Mouse (Mus musculus): ENCODE measurements at regions not wholly inside any gene's neighbourhood (a gene's known extent, or its start where the extent isn't known, plus 50 kb on each side); places are given as distances from the start of the nearest gene placed in this dataset.
A peak's percentile ranks its signal among the peaks of the same experiment; 100 is the strongest.

GRCm38 (mm10) chr6:91582338-91582737, 66.6 kb downstream of the Lsm3 start:
- 29% methylated on average over 5 of the region's 5 CpGs for WGBS
- H3K4me3 ChIP-seq (ENCODE audit: insufficient read depth, low read depth, low read length): no peak overlapping the region
- peak overlapping the region; percentile 77 for H3K27ac ChIP-seq (replicated peaks; ENCODE audit: insufficient read depth, low read depth, low read length)
- peak; percentile 94 for DNase-seq (ENCODE audit: extremely low read depth, low read depth, low spot score)
- H3K27me3 ChIP-seq (ENCODE audit: control insufficient read depth, insufficient read depth, low read length): no peaks in the 10 kb centered on the region
- TF ChIP-seq CTCF (IDR thresholded peaks at IDR 0.05; ENCODE audit: low read depth, low read length): no peak
- no peak for TF ChIP-seq POLR2A (IDR thresholded peaks at IDR 0.05; ENCODE audit: extremely low read depth, insufficient read depth, low read length)
- H3K36me3 ChIP-seq (ENCODE audit: control insufficient read depth, insufficient read depth, low read length): no peaks in the 10 kb centered on the region
- peaks cover 4% of the 10 kb centered on the region for H3K4me1 ChIP-seq (ENCODE audit: control insufficient read depth, insufficient read depth, low read length)
- H3K9ac ChIP-seq (ENCODE audit: low read depth, low read length): no peak overlapping the region
- no peaks in the 10 kb centered on the region for H3K79me2 ChIP-seq (ENCODE audit: control insufficient read depth, insufficient read depth, low read length)

DNA sequence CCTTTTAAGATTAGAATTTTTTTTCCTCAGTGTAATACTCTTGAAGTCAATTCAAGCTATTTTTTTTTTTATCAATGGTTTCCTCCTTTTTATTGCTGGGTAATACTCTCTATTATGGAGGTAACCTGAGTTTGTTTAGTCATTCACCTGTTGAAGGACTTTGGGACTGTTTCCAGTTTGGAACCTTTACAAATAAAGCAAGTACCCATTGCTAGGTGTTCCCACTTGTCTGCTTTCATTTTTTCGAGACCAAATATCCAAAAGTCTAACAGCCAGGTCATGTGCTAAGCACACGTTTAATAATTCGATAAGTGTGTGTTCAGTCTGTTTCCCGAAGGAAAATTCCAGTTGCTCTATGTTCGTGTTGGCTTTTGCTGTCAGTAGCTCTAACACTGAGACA, 67.6 kb downstream of the Lsm3 start:
- Histone ChIP-seq H3K27me3 (ENCODE audit: control insufficient read depth, insufficient read depth, low read length) (no peaks in the 10 kb centered on the region), H3K27ac (replicated peaks; ENCODE audit: insufficient read depth, low read depth, low read length) (peak overlapping the region; percentile 35), H3K36me3 (ENCODE audit: control insufficient read depth, insufficient read depth, low read length) (no peaks in the 10 kb centered on the region), H3K4me1 (ENCODE audit: control insufficient read depth, insufficient read depth, low read length) (peaks cover 4% of the 10 kb centered on the region), H3K79me2 (ENCODE audit: control insufficient read depth, insufficient read depth, low read length) (no peaks in the 10 kb centered on the region), H3K4me3 (ENCODE audit: insufficient read depth, low read depth, low read length) (no peak overlapping the region), H3K9ac (ENCODE audit: low read depth, low read length) (no peak overlapping the region)
- peak; percentile 91 for DNase-seq (ENCODE audit: extremely low read depth, low read depth, low spot score)
- no peak for TF ChIP-seq CTCF (IDR thresholded peaks at IDR 0.05; ENCODE audit: low read depth, low read length)
- no peak for TF ChIP-seq POLR2A (IDR thresholded peaks at IDR 0.05; ENCODE audit: extremely low read depth, insufficient read depth, low read length)
- 23% methylated on average over 5 of the region's 5 CpGs for WGBS

GRCm38 (mm10) chr6:91585543-91585942, 69.8 kb downstream of the Lsm3 start:
- no peaks in the 10 kb centered on the region for H3K27me3 ChIP-seq (ENCODE audit: control insufficient read depth, insufficient read depth, low read length)
- no peaks in the 10 kb centered on the region for H3K36me3 ChIP-seq (ENCODE audit: control insufficient read depth, insufficient read depth, low read length)
- no peak overlapping the region for H3K27ac ChIP-seq (replicated peaks; ENCODE audit: insufficient read depth, low read depth, low read length)
- DNase-seq (ENCODE audit: extremely low read depth, low read depth, low spot score): no peak
- H3K4me1 ChIP-seq (ENCODE audit: control insufficient read depth, insufficient read depth, low read length): peaks cover 10% of the 10 kb centered on the region
- no peak overlapping the region for H3K9ac ChIP-seq (ENCODE audit: low read depth, low read length)
- H3K4me3 ChIP-seq (ENCODE audit: insufficient read depth, low read depth, low read length): no peak overlapping the region
- no peak for TF ChIP-seq CTCF (IDR thresholded peaks at IDR 0.05; ENCODE audit: low read depth, low read length)
- no peak for TF ChIP-seq POLR2A (IDR thresholded peaks at IDR 0.05; ENCODE audit: extremely low read depth, insufficient read depth, low read length)
- WGBS: 86% methylated on average over 3 of the region's 3 CpGs
- H3K79me2 ChIP-seq (ENCODE audit: control insufficient read depth, insufficient read depth, low read length): no peaks in the 10 kb centered on the region

DNA sequence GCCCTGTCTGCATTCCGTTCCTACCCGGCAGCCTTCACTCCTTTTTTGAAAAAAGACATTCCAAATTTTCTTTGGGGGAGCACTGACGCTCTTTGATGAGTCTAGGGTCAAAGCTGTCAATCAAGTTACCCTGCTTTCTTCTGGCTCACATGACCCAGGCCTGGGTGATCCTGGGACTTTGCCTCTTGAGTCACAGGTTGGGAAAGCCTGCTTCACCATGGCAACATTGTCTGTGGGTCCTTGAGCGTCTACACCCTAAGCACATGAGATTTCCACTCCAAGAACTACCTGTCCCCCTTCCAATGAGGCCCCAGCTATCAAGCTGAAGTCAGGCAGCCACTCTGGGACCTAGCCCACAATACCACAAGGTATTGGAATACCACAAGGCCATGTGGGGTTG, 73.5 kb downstream of the Lsm3 start:
- H3K4me1 ChIP-seq (ENCODE audit: control insufficient read depth, insufficient read depth, low read length): peaks cover 8% of the 10 kb centered on the region
- H3K36me3 ChIP-seq (ENCODE audit: control insufficient read depth, insufficient read depth, low read length): no peaks in the 10 kb centered on the region
- H3K27me3 ChIP-seq (ENCODE audit: control insufficient read depth, insufficient read depth, low read length): no peaks in the 10 kb centered on the region
- DNase-seq (ENCODE audit: extremely low read depth, low read depth, low spot score): peak; percentile 72
- no peaks in the 10 kb centered on the region for H3K79me2 ChIP-seq (ENCODE audit: control insufficient read depth, insufficient read depth, low read length)
- WGBS: 64% methylated on average over 4 of the region's 4 CpGs
- no peak overlapping the region for H3K27ac ChIP-seq (replicated peaks; ENCODE audit: insufficient read depth, low read depth, low read length)
- H3K4me3 ChIP-seq (ENCODE audit: insufficient read depth, low read depth, low read length): no peak overlapping the region
- TF ChIP-seq CTCF (IDR thresholded peaks at IDR 0.05; ENCODE audit: low read depth, low read length) (no peak), POLR2A (IDR thresholded peaks at IDR 0.05; ENCODE audit: extremely low read depth, insufficient read depth, low read length) (no peak)
- no peak overlapping the region for H3K9ac ChIP-seq (ENCODE audit: low read depth, low read length)

GRCm38 (mm10) chr6:91590395-91590794, 74.7 kb downstream of the Lsm3 start:
- H3K4me3 ChIP-seq (ENCODE audit: insufficient read depth, low read depth, low read length): no peak overlapping the region
- no peaks in the 10 kb centered on the region for H3K36me3 ChIP-seq (ENCODE audit: control insufficient read depth, insufficient read depth, low read length)
- no peak overlapping the region for H3K9ac ChIP-seq (ENCODE audit: low read depth, low read length)
- DNase-seq (ENCODE audit: extremely low read depth, low read depth, low spot score): no peak
- WGBS: 72% methylated on average over 6 of the region's 6 CpGs
- H3K4me1 ChIP-seq (ENCODE audit: control insufficient read depth, insufficient read depth, low read length): peaks cover 8% of the 10 kb centered on the region
- TF ChIP-seq CTCF (IDR thresholded peaks at IDR 0.05; ENCODE audit: low read depth, low read length) (no peak), POLR2A (IDR thresholded peaks at IDR 0.05; ENCODE audit: extremely low read depth, insufficient read depth, low read length) (no peak)
- H3K27ac ChIP-seq (replicated peaks; ENCODE audit: insufficient read depth, low read depth, low read length): no peak overlapping the region
- no peaks in the 10 kb centered on the region for H3K79me2 ChIP-seq (ENCODE audit: control insufficient read depth, insufficient read depth, low read length)
- no peaks in the 10 kb centered on the region for H3K27me3 ChIP-seq (ENCODE audit: control insufficient read depth, insufficient read depth, low read length)

DNA sequence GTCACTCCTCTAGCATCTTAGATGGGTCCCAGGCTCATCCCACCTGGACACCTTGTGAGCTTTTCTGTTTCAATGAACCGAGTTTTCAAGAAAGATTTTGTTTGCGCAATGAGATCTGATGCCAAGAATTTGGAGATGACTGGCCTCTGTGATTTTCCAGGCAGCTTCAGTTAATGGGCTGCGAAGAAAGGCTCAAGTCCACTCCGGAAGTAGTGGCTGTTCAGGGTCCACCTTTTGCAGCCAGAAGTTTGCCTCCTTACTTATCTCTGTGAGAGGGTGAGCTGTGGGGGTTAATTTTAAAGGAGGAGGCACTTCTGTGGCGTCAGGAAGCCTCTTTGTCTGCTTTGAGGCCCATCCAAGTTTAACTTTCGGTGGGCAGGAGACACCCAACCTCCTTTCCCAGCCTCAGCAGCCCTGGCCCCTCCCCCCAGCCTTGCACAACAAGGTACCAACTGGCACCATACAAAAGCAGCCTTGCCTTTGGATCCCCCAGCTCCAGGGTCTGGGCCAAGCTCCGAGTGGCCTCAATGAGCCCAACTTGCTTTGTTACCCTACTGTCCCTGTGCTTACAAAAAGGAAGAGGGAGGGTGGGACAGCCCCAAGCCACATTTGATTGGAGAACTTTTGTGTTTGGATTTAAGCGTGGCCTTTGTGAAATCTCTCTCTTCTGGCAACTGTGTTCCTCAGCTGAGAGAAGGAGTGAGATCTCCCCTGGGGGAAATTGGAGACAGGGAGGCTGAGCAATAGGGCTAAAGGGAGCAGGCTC, 75.3 kb downstream of the Lsm3 start:
- H3K36me3 ChIP-seq (ENCODE audit: control insufficient read depth, insufficient read depth, low read length): no peaks in the 10 kb centered on the region
- 48% methylated on average over 8 of the region's 8 CpGs for WGBS
- peak; percentile 44 for DNase-seq (ENCODE audit: extremely low read depth, low read depth, low spot score)
- TF ChIP-seq CTCF (IDR thresholded peaks at IDR 0.05; ENCODE audit: low read depth, low read length) (no peak), POLR2A (IDR thresholded peaks at IDR 0.05; ENCODE audit: extremely low read depth, insufficient read depth, low read length) (no peak)
- no peaks in the 10 kb centered on the region for H3K27me3 ChIP-seq (ENCODE audit: control insufficient read depth, insufficient read depth, low read length)
- H3K27ac ChIP-seq (replicated peaks; ENCODE audit: insufficient read depth, low read depth, low read length): no peak overlapping the region
- peaks cover 8% of the 10 kb centered on the region for H3K4me1 ChIP-seq (ENCODE audit: control insufficient read depth, insufficient read depth, low read length)
- no peaks in the 10 kb centered on the region for H3K79me2 ChIP-seq (ENCODE audit: control insufficient read depth, insufficient read depth, low read length)
- H3K9ac ChIP-seq (ENCODE audit: low read depth, low read length): no peak overlapping the region; the same call in 1 of the 2 replicates
- H3K4me3 ChIP-seq (ENCODE audit: insufficient read depth, low read depth, low read length): no peak overlapping the region
